Mouse (Mus musculus) c-Kit-positive CD71-positive TER-119-positive erythroid progenitor cells, embryonic 14.5 days (primary cell): Measurements from ENCODE around the gene Elavl4.

ENCODE experiments used
- DNase-seq: peaks from one replicate; pipeline ENCODE4 v3.0.0-alpha.2; 2013; ENCODE audit warnings: low spot score

The Elavl4 gene

GRCm38 (mm10) chr4:110266804-110267575 is 84.7 kb downstream of the Elavl4 start:
- DNase-seq = no peak

GRCm38 (mm10) chr4:110264345-110264943 is 87.3 kb downstream of the Elavl4 start:
- DNase-seq = no peak

- no peak for DNase-seq
Measured at GRCm38 (mm10) chr4:110257360-110257759, 94.3 kb downstream of the Elavl4 start.

GRCm38 (mm10) chr4:110255617-110256016 is 96.1 kb downstream of the Elavl4 start:
- no peak for DNase-seq

DNA sequence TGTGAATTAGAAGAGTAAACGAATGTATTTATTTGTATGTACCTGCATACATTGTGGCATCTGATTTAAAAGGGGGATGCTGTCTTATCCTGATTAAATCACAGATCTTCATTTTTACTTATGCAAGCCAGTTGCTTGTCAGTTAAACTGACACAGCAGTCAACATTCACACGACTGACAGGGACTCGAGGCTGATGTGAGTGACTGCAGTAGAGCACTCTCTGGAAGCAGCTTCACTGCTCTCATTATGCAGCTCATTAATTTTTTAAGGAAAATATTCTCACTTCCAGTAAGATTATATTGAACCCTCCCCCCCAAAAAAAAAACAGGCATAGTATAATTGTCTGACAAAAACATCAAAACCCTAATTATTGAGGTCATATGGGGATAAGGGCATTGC is 101.7 kb downstream of the Elavl4 start:
- no peak for DNase-seq

DNA sequence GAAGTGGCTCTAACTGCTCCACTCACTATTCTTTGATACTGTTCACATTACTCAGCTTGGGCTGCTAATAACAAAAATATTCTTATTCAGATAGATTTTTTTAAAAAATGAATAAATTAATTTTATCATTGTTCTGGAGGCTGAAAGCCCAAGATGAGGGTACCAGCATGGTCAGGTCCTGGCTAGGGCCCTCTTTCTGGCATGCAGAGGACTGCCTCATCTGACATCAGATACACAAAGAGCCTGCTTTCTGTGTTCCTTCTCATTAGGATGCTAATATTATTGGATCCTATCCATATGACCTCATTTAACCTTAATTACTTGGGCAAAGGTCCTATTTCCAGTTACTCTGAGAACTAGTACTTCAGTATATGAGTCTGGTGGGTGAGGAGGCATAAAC is 108.8 kb downstream of the Elavl4 start:
- no peak for DNase-seq

DNA sequence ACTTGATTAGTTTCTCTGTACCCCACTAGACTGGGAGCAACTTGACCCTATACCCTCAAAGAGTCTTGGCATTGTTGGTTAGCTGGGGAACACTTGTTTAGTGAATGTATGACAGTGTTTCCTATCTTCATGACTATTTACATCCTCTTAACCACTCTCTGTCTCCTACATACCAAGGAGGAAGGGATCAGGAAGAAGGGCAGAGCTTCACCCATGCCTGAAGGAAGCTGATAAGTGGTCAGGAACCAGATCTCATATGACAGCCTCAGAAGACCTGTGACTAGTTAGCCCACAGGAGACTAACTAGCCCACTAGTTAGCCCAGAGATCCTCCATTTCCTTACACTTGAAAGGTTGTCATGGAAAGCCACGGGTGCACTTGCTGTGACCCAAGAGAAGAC is 117.2 kb downstream of the Elavl4 start:
- DNase-seq = peak; percentile 23

DNA sequence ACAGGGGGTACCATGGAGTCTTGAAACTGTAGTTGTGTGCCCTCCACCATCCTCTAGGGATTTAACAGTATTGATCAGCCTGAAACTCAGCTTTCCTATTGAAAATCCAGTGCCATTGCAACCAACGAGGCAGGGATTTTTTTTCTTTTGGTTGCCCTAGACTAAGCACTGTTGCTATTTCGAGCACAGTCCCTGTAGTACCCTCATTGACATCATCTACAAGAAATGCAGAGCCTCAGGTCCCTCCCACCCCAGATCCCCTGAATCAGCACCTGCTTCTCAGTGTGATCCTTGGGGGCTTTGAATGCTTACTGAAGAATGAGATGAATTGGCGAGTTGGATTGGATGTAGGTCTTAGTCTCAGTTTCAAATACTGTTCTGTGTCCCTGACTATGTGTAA is 119.4 kb downstream of the Elavl4 start:
- DNase-seq = no peak

DNA sequence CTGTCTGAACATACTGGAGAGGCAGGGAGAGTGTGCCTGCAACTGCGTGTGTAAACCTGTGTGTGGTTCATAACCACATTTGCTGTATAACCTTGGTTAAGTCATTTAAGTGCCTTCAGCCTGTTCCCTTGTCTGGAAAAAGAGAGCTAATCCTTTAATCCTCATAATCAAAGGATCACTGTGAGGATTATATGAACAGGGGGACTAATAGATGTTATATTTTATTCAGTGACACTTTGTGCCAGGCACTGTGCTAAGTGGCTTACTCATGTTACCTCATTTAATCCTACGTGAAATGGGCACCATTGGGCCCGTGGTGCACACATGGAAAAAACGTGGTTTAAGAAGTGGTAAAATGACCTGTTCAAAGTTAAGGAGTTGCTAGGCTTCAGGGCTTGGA is 119.9 kb downstream of the Elavl4 start:
- no peak for DNase-seq

- DNase-seq = peak; percentile 35
Measured at GRCm38 (mm10) chr4:110229652-110230051, 122.1 kb downstream of the Elavl4 start.

DNA sequence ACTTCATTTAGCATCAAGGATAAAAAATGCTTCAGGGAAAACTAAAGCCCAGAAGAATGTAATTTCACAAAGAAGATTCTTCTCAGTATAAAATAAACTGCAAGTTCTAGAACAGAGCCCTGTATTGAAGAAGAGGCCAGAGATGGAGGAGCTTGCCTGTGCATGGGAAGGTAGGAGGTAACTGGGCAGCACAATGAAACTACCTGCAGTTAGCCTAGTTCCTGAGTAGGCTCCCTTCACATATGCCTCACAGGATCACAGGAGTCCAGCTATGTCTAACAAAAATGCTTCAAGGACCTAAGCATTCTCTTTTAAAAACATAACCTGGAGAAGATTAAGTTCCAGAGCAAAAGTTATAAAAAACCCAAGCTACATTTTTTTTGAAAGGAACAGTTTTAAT is 122.5 kb downstream of the Elavl4 start:
- DNase-seq = peak; percentile 17

DNA sequence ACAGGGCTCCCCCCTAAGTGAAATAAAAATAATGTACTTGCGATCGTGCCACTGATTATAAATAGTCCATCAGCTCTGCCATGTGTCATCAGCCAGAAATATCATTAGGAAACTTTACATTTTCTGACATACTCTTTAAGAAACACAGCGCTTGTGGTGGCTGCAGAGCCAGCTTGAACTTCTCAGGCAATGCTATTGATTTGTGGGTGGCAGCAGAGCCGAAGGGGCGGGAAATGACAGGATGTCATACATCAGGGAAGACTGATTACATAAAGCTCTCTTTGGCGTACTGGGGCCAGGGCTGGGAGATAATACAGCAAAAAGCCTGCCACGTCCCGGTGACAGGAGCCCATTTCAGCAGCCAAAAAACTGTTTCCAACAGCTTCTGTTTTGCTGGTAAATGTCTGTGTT is 124.1 kb downstream of the Elavl4 start:
- DNase-seq = peak; percentile 62

GRCm38 (mm10) chr4:110225492-110225891 is 126.2 kb downstream of the Elavl4 start:
- DNase-seq = no peak

- no peak for DNase-seq
Measured at GRCm38 (mm10) chr4:110218819-110219218, 132.9 kb downstream of the Elavl4 start.

DNA sequence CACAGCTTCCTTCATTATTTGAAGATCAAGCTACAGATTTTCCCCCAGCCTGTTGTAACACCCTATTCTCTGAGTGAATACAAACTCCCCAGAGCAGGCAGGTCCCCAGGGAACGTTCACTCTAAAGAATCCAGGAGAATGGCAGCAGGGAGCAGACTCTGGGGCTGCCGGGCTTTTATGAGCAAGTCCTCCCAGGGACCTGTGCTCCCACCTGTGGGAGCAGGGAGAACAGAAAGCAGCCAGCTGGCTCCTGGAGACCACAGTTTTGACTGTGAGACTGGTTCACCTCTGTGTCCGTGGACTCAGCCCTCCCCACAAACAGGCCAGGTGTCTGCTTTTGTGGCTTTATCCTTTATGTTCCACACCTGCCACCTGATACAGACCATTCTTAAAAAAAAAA is 134.2 kb downstream of the Elavl4 start:
- no peak for DNase-seq

- no peak for DNase-seq
Measured at GRCm38 (mm10) chr4:110214543-110214942, 137.2 kb downstream of the Elavl4 start.

DNA sequence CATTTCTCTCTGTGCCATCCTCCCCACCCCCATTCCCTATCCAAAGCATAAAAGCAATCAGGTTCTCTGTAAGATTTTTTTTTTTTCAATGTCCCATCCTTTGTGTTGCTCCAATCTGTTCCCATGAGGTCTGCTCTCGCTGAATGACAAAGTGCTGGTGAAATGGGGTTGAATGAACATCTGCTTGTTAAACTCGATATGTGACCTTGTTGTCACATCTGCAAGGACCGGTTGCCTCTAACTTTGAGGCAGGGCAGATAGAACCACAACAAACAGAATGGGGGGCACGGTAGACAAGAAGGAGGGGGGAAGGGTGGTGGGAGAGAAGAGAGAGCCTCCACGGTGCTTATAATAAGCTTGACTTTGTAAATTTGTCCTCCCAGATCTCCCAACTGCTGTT is 138.0 kb downstream of the Elavl4 start:
- DNase-seq = no peak

DNA sequence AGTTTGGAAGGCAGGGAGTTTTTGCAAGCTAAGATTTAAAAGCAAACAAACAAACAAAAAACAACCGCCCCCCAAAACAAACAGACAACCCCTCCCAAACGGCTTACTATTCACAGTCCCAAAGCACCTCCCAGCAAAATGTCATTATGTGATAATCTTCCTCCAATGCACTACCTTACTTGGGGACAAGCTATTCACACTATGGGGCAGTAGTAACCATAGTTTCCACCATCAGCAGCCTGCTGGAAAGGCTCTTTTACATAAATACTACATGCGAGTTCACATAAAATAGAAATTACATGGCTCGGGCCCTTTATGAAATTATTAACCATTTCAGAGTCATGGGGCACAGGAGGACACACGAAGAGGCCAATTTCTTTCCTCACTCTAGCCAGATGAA is 141.5 kb downstream of the Elavl4 start:
- DNase-seq = no peak

DNA sequence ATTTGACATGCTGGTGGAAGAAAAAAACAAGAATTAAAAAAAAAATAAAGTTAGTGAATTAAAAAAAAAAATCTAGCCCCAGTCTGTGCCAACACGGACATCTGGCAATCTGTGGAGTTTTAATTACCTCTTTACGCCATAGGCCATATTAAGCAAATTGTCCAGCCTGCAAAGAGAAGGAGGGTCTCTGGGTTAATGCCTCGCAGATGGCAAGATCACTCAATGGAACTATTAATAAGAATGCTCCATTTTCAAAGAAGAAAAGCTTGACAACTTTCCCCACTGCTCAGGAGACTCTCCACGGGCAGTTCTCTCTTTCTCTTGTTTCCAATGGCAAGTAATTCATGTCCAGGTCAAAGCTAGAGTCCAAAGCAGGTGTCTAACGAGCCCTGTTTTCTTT is 142.1 kb downstream of the Elavl4 start:
- no peak for DNase-seq

- DNase-seq = no peak
Measured at GRCm38 (mm10) chr4:110201680-110202079, 150.0 kb downstream of the Elavl4 start.

DNA sequence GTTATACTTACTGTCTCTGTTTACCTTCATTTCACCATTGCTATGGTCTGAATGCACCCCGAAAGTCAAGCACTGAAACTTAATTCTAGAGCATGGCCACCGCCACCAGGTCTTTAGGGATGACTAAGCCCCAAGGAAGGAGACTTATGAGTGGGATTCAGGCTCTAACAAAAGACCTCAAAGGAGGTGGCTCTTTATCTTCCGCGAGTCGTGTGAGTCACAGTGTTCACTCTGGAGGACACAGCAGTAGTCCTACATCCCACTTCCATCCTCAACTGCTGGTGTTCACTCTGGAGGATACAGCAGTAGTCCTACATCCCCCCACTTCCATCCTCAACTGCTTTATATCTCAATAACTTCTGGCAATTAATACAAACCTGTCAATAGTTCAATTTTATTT is 151.8 kb downstream of the Elavl4 start:
- DNase-seq = no peak

GRCm38 (mm10) chr4:110198600-110198999 is 153.1 kb downstream of the Elavl4 start:
- no peak for DNase-seq

DNA sequence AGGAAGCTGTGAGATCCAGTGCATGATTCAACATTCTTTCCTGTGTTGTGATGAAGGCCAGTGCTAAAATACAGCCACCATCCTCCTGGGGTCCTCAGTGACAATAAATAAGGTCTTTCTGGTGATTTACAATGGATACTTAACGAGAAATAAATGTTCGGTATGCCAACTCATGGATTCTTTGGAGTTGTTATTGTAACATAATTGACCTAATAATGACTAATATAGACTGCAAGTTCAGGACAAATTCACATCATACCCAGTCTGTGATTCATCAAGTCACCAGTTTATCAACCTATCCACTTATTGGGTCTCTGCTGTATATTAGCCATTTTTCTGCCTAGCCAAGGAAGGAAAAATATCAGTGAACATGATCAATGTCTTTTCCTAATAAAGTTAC is 174.4 kb downstream of the Elavl4 start:
- no peak for DNase-seq

GRCm38 (mm10) chr4:110172028-110172427 is 179.7 kb downstream of the Elavl4 start:
- no peak for DNase-seq
